Mouse (Mus musculus): ENCODE data around the gene Tmem170b.

GRCm38 (mm10) chr13:41608559-41608958, 2.9 kb downstream of the Tmem170b start:
- TF ChIP-seq POLR2A (IDR thresholded peaks at IDR 0.05; ENCODE audit: extremely low read depth, insufficient read depth, low read length) (no peak), CTCF (IDR thresholded peaks at IDR 0.05; ENCODE audit: extremely low read depth, insufficient read depth, low read length) (no peak)
